Mouse (Mus musculus) layer of hippocampus, postnatal 25 days (tissue): ENCODE measurements around the gene Def6. TPM values are rescaled to one million over a fixed set of nuclear protein-coding genes. Genes with fewer than 3 reads are reported as not detected.
A peak's percentile ranks its signal among the peaks of the same experiment; 100 is the strongest.

Source experiments
- DNase-seq, 2 experiments: peaks; one replicate each; pipeline ENCODE4 v3.0.0; 2022; ENCODE audit warnings: mixed read lengths in 2 of 2, low spot score in 1 of 2; ENCODE audit errors: extremely low spot score in 1 of 2
- total RNA-seq, 2 experiments: library from RNA; stranded (reverse); gene quantifications; 2 replicates each; pipeline ENCODE4 v1.2.3; 2021

Gene Def6
- total RNA-seq, 2 experiments from 2014 or later: 2.5 to 3.2 TPM

- no peak for DNase-seq
Observed at GRCm38 (mm10) chr17:28237362-28237761, 29.8 kb downstream of the Def6 start.

- no peak for DNase-seq
Observed at GRCm38 (mm10) chr17:28237874-28238273, 30.3 kb downstream of the Def6 start.

GRCm38 (mm10) chr17:28240846-28241245 lies 33.3 kb downstream of the Def6 start:
- no peak for DNase-seq

- DNase-seq: no peak
Observed at GRCm38 (mm10) chr17:28242296-28242695, 34.7 kb downstream of the Def6 start.

- no peak for DNase-seq
Observed at GRCm38 (mm10) chr17:28244214-28244613, 36.6 kb downstream of the Def6 start.

- no peak for DNase-seq
Observed at GRCm38 (mm10) chr17:28244714-28245113, 37.1 kb downstream of the Def6 start.

GRCm38 (mm10) chr17:28246640-28247039 lies 39.1 kb downstream of the Def6 start:
- no peak for DNase-seq

- no peak for DNase-seq
Observed at GRCm38 (mm10) chr17:28247613-28248012, 40.0 kb downstream of the Def6 start.

GRCm38 (mm10) chr17:28249062-28249461 lies 41.5 kb downstream of the Def6 start:
- no peak for DNase-seq

GRCm38 (mm10) chr17:28251579-28252280 lies 44.2 kb downstream of the Def6 start:
- DNase-seq: no peak

- no peak for DNase-seq
Observed at GRCm38 (mm10) chr17:28252281-28252648, 44.7 kb downstream of the Def6 start.

- DNase-seq: no peak
Observed at GRCm38 (mm10) chr17:28253216-28253615, 45.6 kb downstream of the Def6 start.

GRCm38 (mm10) chr17:28254804-28255203 lies 47.2 kb downstream of the Def6 start:
- DNase-seq: no peak

GRCm38 (mm10) chr17:28255651-28256050 lies 48.1 kb downstream of the Def6 start:
- DNase-seq: no peak

GRCm38 (mm10) chr17:28256651-28257328 lies 49.2 kb downstream of the Def6 start:
- DNase-seq: no peak

- DNase-seq: no peak
Observed at GRCm38 (mm10) chr17:28258325-28258724, 50.7 kb downstream of the Def6 start.

GRCm38 (mm10) chr17:28259890-28260542 lies 52.4 kb downstream of the Def6 start:
- no peak for DNase-seq

GRCm38 (mm10) chr17:28260543-28260909 lies 52.9 kb downstream of the Def6 start:
- DNase-seq: no peak

- DNase-seq: no peak
Observed at GRCm38 (mm10) chr17:28261795-28262194, 54.2 kb downstream of the Def6 start.

- peak in 1 of 2 experiments; percentile 31 for DNase-seq
Observed at GRCm38 (mm10) chr17:28263181-28263894, 55.8 kb downstream of the Def6 start.

- DNase-seq: no peak
Observed at GRCm38 (mm10) chr17:28267251-28267650, 59.7 kb downstream of the Def6 start.
